Mouse (Mus musculus): Measurements from ENCODE around the gene Zfp423.

- TF ChIP-seq CTCF (IDR thresholded peaks at IDR 0.05; ENCODE audit: insufficient read depth, low read depth, low read length) (no peak), POLR2A (IDR thresholded peaks at IDR 0.05; ENCODE audit: insufficient read depth, low read depth, low read length) (no peak)
These were observed 15.5 kb upstream of the Zfp423 start for GRCm38 (mm10) chr8:87974759-87975465.
